Mouse (Mus musculus) urinary bladder, postnatal 25 days (tissue): Measurements from ENCODE around the gene Tnk1.

Experiments used
- DNase-seq: peaks from one replicate; pipeline ENCODE4 v3.0.0; 2022; ENCODE audit warnings: low spot score

The Tnk1 gene

GRCm38 (mm10) chr11:69858113-69858998 is at the start of gene Tnk1:
Gene Tnk1, minus strand, starts transcription at chr11:69858730.
- no peak for DNase-seq

GRCm38 (mm10) chr11:69904311-69904710 is 45.8 kb upstream of the Tnk1 start:
- no peak for DNase-seq

GRCm38 (mm10) chr11:69902972-69903371 is 44.4 kb upstream of the Tnk1 start:
- DNase-seq: no peak

- DNase-seq: peak; percentile 25
Measured at GRCm38 (mm10) chr11:69901993-69902392, 43.5 kb upstream of the Tnk1 start.

GRCm38 (mm10) chr11:69901406-69901846 is 42.9 kb upstream of the Tnk1 start:
- DNase-seq: peak; percentile 77

GRCm38 (mm10) chr11:69900471-69901405 is 42.2 kb upstream of the Tnk1 start, which contains the start of the genes 2810408A11Rik and Neurl4:
Gene 2810408A11Rik, minus strand, starts transcription at chr11:69900987.
Gene Neurl4, plus strand, starts transcription at chr11:69901072.
- DNase-seq: peak; percentile 76

GRCm38 (mm10) chr11:69899870-69900269 is 41.3 kb upstream of the Tnk1 start:
- no peak for DNase-seq

GRCm38 (mm10) chr11:69895291-69895690 is 36.8 kb upstream of the Tnk1 start, which contains the start of gene Acap1:
Gene Acap1, minus strand, starts transcription at chr11:69895539.
- no peak for DNase-seq

GRCm38 (mm10) chr11:69894671-69895070 is 36.1 kb upstream of the Tnk1 start:
- no peak for DNase-seq

- no peak for DNase-seq
Measured at GRCm38 (mm10) chr11:69891482-69891881, 33.0 kb upstream of the Tnk1 start.

GRCm38 (mm10) chr11:69886907-69887635 is 28.5 kb upstream of the Tnk1 start:
- no peak for DNase-seq

GRCm38 (mm10) chr11:69884663-69885062 is 26.1 kb upstream of the Tnk1 start:
- no peak for DNase-seq

- no peak for DNase-seq
Measured at GRCm38 (mm10) chr11:69884240-69884639, 25.7 kb upstream of the Tnk1 start.

- no peak for DNase-seq
Measured at GRCm38 (mm10) chr11:69883527-69884151, 25.1 kb upstream of the Tnk1 start.

GRCm38 (mm10) chr11:69883066-69883465 is 24.5 kb upstream of the Tnk1 start:
- no peak for DNase-seq

- no peak for DNase-seq
Measured at GRCm38 (mm10) chr11:69881787-69882670, 23.5 kb upstream of the Tnk1 start.

GRCm38 (mm10) chr11:69880853-69881603 is 22.5 kb upstream of the Tnk1 start, which contains the start of gene Kctd11:
Gene Kctd11, minus strand, starts transcription at chr11:69881406.
- DNase-seq: peak; percentile 86

- peak; percentile 62 for DNase-seq
Measured at GRCm38 (mm10) chr11:69880506-69880852, 21.9 kb upstream of the Tnk1 start.

- DNase-seq: no peak
Measured at GRCm38 (mm10) chr11:69879711-69880110, 21.2 kb upstream of the Tnk1 start.
